Mouse (Mus musculus) megakaryocyte, embryonic 14.5 days (primary cell): ENCODE results near the gene Cabcoco1. TPM values are rescaled to one million over a fixed set of nuclear protein-coding genes. Genes with fewer than 3 reads are reported as not detected.
A peak's percentile ranks its signal among the peaks of the same experiment; 100 is the strongest.

Experiments used
- H3K27me3 ChIP-seq: replicated peaks from 2 replicates; pipeline ENCODE3; 2012; ENCODE audit warnings: inconsistent platforms
- H3K36me3 ChIP-seq: replicated peaks from 2 replicates; pipeline ENCODE3; 2012; ENCODE audit warnings: low read length, inconsistent platforms, mixed read lengths
- H3K4me1 ChIP-seq: 2 replicates; pipeline ENCODE4 v1.6.1; 2012; ENCODE audit warnings: inconsistent platforms
- H3K4me3 ChIP-seq: replicated peaks from 2 replicates; pipeline ENCODE3; 2012; ENCODE audit warnings: moderate library complexity, mild to moderate bottlenecking, inconsistent platforms
- H3K9me3 ChIP-seq: 2 replicates; pipeline ENCODE4 v1.6.1; 2012; ENCODE audit warnings: inconsistent platforms
- FLI1 ChIP-seq: IDR thresholded peaks from 2 replicates; pipeline ENCODE4 v1.6.1; 2012; ENCODE audit warnings: low read length, inconsistent platforms, mixed read lengths
- GATA1 ChIP-seq: IDR thresholded peaks from 3 replicates; pipeline ENCODE4 v1.6.1; 2012; ENCODE audit warnings: mixed read lengths, low read length, inconsistent platforms, borderline replicate concordance
- polyA plus RNA-seq: library from polyadenylated mRNA; stranded (reverse); fragments of >175 nt; gene quantifications from 2 replicates; pipeline ENCODE4 v1.2.3, GENCODE M21; 2012; ENCODE audit warnings: low replicate concordance; ENCODE audit not compliant: insufficient read depth

The Cabcoco1 gene
- polyA plus RNA-seq, 1 experiment, result not detected

DNA sequence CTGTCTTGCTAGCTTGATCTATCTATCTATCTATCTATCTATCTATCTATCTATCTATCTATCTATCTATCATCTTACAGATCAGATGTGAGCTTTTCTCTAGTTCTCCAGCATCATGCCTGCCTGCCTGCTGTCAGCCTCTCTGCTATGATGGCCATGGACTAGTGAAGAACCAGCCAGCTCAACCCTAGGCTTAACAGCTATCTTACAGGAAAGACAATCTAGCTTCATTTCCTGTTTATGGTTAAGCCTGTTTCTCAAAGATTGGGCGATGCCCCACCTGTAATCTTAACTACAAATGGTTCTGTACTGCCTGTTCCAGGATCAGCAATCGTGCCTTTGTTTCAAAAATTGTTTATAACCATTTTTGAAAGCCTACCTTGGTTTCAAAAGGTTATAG, 10.9 kb upstream of the Cabcoco1 start:
- H3K4me1 ChIP-seq, result peaks cover 5% of the 10 kb centered on the region
- no peak for TF ChIP-seq GATA1
- H3K4me3 ChIP-seq, result no peak overlapping the region
- no peaks in the 10 kb centered on the region for H3K36me3 ChIP-seq
- H3K9me3 ChIP-seq, result no peaks in the 10 kb centered on the region
- H3K27me3 ChIP-seq, result no peaks in the 10 kb centered on the region

DNA sequence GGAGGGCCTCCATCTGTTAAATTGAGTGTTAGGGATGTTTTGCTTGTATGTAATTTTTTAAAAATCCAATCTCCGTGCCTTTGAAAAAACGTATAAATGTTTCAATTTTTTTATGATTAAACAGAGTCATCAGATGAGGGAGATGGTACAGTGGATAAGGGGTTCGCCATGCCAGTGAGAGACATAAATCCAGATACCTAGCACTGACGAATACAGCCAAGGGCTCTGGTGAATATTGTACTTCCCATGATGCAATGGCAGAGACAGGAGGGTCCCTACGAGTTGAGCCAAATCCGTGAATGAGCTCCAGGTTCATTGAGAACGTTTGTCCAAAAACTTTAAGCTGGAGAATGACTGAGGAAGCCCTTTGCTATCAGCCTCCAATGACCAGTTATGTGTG, 9.6 kb upstream of the Cabcoco1 start:
- no peaks in the 10 kb centered on the region for H3K27me3 ChIP-seq
- no peaks in the 10 kb centered on the region for H3K36me3 ChIP-seq
- TF ChIP-seq GATA1 (no peak), FLI1 (no peak)
- no peaks in the 10 kb centered on the region for H3K9me3 ChIP-seq
- no peak overlapping the region for H3K4me3 ChIP-seq
- H3K4me1 ChIP-seq, result peaks cover 5% of the 10 kb centered on the region

DNA sequence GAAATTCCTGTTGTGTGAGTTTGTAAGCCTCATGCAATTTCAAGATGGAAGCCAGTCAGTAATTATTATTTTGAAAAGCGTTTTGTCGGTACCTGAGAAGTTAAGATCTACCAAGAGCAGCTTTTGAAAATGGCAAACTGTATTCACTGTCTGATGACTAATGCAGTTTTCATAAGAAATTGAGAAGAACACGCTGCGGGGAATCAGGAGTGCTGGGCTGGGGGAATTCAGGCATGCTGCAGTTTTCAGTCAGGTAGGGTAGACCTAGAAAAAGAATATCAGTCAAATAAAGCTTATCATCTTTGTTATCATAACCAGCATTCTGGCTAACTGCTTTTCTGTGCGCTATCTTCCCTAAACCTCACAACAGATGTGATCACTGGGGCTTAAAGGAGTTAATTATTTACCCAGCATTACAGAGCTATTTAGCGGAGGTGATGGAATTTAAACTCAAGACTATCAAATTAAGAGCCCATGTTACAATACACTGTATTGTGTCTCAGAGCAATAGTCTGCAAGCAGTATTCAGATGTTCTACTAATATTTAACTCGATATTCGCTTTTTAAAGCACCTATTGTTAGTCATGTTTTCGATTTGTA, 9.1 kb upstream of the Cabcoco1 start:
- Histone ChIP-seq H3K4me1 (peaks cover 5% of the 10 kb centered on the region), H3K36me3 (no peaks in the 10 kb centered on the region), H3K9me3 (0 out of 2 replicates have a peak, but pooled peaks cover 4% of the 10 kb centered on the region), H3K27me3 (no peaks in the 10 kb centered on the region), H3K4me3 (no peak overlapping the region)
- TF ChIP-seq FLI1 (no peak), GATA1 (no peak)

DNA sequence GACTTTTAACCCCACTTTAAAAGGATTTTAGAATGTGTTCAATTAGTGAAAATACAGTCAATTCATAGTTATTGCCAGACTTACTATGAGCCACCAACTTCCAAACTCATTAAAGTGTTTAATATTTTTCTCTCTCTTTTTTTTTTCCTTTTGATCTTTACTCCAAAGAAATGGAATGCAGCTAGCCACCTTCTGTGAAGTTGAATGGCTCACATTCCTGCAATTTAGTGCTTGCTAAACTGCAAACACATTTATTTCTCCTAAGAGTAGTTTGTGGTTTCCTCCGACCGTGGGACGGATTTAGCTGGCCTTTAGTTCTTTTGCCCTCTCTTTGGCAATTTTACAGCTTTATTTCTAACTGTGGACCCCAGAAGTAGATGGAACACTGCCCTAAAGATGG, 1.4 kb upstream of the Cabcoco1 start:
- Histone ChIP-seq H3K4me3 (no peak overlapping the region), H3K9me3 (0 out of 2 replicates have a peak, but pooled peaks cover 4% of the 10 kb centered on the region), H3K4me1 (peaks cover 10% of the 10 kb centered on the region), H3K27me3 (no peaks in the 10 kb centered on the region), H3K36me3 (no peaks in the 10 kb centered on the region)
- TF ChIP-seq FLI1, result no peak
- TF ChIP-seq GATA1, result no peak

DNA sequence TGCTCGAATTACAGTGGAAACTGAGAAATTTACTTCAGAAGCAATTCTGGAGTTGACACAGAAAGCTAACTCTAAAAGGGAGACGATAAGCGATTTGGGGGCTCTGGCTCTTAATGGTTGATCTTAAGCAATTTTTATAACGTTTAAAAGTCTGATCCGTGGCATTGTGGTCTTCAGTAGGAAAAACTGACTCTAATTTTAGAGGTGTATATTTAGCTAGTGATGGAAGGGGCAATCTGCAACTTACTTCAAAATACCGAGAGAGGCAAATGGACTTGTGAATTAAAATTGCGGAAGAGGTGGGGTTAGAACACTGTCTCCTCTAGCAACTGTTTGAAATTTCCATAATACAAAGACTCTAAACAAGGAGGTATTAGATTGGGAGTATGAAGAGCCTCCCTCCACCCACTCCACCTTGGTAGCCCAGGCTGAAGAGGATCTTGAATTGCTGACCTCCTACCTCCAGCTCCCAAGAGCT, 286 bp upstream of the Cabcoco1 start:
- Histone ChIP-seq H3K4me1 (peaks cover 10% of the 10 kb centered on the region), H3K27me3 (no peaks in the 10 kb centered on the region), H3K4me3 (peak overlapping the region; percentile 89), H3K36me3 (no peaks in the 10 kb centered on the region), H3K9me3 (0 out of 2 replicates have a peak, but pooled peaks cover 4% of the 10 kb centered on the region)
- TF ChIP-seq GATA1 (no peak), FLI1 (no peak)

DNA sequence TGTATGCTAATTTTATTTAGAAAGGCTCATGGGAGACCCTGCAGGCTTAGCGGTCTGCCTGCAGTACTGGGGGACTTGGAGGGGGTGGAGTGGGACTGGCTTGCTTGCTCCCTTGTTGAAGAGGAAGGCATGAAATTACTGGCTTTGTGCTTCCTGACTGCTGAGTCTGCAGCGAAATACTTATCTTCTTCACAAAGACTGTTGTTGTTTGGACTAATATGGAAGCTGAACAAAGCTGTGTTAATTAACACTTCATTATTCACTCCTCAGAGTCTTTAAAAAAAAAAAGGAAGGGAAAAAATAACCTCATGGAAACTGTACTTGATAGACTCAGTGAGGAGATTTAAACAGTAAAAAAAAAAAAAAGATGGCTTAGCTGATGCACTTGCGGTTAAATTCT, 1.1 kb downstream of the Cabcoco1 start:
- no peaks in the 10 kb centered on the region for H3K36me3 ChIP-seq
- H3K4me1 ChIP-seq, result peaks cover 10% of the 10 kb centered on the region
- TF ChIP-seq FLI1 (no peak), GATA1 (no peak)
- no peaks in the 10 kb centered on the region for H3K27me3 ChIP-seq
- no peak overlapping the region for H3K4me3 ChIP-seq
- H3K9me3 ChIP-seq, result no peaks in the 10 kb centered on the region

DNA sequence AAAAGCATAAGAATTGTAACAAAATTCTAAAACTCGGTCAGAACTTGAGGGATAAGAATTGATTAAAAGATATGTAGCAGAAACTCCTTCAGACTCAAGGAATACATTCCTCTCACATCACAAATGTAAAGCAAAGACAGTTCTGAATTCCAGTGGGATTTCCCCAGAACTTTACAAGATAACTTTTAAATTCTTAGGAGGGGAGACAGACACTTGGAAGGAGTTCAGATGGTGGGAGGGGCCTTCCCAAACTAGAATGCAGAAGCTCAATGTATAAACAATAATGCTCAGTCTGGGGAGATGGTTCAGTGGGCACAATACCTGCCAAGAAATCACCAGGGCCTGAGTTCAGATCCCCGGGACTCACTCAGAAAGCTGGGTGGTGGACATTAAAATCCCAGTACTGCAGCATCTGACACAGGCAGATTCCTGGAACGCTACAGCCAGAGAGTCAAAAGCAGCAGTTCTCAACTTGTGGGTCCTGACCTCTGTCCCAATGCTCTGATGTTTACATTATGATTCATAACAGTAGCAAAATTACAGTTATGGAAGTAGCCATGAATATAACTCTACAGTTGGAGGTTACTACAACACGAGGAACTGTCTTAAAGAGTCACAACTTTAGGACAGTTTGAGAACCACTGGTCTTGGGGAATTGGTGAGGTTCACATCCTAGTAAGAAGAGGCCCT, 4.3 kb downstream of the Cabcoco1 start:
- no peaks in the 10 kb centered on the region for H3K36me3 ChIP-seq
- TF ChIP-seq FLI1 (no peak), GATA1 (no peak)
- no peak overlapping the region for H3K4me3 ChIP-seq
- H3K27me3 ChIP-seq, result no peaks in the 10 kb centered on the region
- peaks cover 10% of the 10 kb centered on the region for H3K4me1 ChIP-seq
- H3K9me3 ChIP-seq, result no peaks in the 10 kb centered on the region

DNA sequence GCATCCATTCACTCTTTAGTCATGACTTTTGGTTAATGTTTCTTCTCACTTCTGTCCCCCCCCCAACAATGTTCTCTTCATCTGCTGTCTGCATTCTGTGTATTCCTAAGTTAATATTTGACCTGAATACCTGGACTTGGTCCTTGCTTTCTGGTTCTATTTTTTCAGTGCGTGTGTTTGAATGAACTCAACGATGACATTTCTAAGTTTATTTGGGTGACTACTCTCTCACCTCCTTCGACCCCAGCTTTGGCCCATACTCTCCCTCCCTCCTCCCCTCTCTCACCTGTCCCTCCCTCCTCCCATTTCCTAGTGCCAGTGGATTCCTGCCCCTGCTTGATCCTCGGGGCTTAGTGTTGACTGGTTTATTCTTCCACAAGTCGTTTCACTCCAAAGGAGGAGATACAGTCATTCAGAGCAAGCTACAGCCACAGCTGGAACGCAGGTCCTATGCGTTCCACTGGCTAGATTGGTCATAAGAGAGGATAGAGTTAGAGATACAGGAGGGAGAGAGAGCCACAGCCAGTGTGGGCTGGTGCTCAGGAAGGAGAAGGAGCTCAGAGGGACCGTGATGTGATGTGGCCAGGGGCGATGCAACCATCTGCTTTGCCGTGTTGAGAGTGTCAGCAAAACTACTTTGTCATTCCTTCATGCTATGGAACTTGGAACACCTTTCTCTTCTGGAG, 12.2 kb downstream of the Cabcoco1 start:
- no peaks in the 10 kb centered on the region for H3K36me3 ChIP-seq
- H3K4me3 ChIP-seq, result no peak overlapping the region
- H3K27me3 ChIP-seq, result peaks cover 2% of the 10 kb centered on the region
- H3K9me3 ChIP-seq, result 0 out of 2 replicates have a peak, but pooled peaks cover 3% of the 10 kb centered on the region
- H3K4me1 ChIP-seq, result no peaks in the 10 kb centered on the region; the same call in 1 of the 2 replicates
- TF ChIP-seq GATA1 (no peak), FLI1 (no peak)

DNA sequence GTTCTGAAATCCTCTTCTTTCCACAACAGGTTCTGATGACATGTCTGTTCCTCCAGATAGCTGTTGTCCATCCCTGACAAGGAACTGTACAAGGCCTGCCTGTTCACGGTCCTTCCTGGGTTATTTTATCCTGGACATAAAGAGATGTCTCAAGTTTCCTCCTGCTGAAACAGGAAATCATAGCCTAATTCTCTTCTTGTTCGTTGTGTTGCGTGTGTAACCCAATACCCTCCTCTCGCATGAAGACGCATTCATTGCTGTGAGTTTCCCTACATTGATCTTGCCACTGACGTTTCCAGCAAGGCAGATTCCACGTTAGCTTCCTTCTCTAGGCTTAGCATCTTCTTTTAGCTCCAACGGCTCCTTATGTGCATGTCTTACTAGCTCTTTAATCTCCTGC, 12.7 kb downstream of the Cabcoco1 start:
- H3K36me3 ChIP-seq, result no peaks in the 10 kb centered on the region
- no peaks in the 10 kb centered on the region; the same call in 1 of the 2 replicates for H3K4me1 ChIP-seq
- H3K9me3 ChIP-seq, result 0 out of 2 replicates have a peak, but pooled peaks cover 3% of the 10 kb centered on the region
- TF ChIP-seq GATA1 (no peak), FLI1 (no peak)
- peaks cover 2% of the 10 kb centered on the region for H3K27me3 ChIP-seq
- no peak overlapping the region for H3K4me3 ChIP-seq

DNA sequence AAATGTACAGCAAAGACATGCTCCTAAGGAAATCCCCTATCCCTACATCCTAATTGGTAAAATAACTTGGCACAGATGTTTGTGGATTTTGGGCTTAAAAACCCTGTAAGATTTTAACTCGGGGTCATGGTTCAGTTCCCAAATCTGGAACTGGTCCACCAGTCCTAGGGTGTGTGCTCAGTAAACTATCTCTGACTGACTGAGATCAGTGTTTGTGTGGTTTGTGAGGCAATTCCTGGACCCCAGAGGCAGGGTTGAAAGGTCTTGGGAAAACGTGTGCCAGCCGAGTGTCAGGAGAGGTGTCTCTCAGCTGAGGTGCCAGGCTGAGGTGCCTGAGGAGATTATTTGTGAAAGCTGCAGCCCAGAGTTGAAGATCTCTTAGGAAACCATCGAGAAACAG, 19.6 kb downstream of the Cabcoco1 start:
- no peaks in the 10 kb centered on the region for H3K36me3 ChIP-seq
- H3K4me1 ChIP-seq, result peaks cover 3% of the 10 kb centered on the region; the same call in 1 of the 2 replicates
- no peaks in the 10 kb centered on the region for H3K27me3 ChIP-seq
- TF ChIP-seq GATA1, result no peak
- no peaks in the 10 kb centered on the region for H3K9me3 ChIP-seq
- no peak overlapping the region for H3K4me3 ChIP-seq
